In the genomic region with DNA sequence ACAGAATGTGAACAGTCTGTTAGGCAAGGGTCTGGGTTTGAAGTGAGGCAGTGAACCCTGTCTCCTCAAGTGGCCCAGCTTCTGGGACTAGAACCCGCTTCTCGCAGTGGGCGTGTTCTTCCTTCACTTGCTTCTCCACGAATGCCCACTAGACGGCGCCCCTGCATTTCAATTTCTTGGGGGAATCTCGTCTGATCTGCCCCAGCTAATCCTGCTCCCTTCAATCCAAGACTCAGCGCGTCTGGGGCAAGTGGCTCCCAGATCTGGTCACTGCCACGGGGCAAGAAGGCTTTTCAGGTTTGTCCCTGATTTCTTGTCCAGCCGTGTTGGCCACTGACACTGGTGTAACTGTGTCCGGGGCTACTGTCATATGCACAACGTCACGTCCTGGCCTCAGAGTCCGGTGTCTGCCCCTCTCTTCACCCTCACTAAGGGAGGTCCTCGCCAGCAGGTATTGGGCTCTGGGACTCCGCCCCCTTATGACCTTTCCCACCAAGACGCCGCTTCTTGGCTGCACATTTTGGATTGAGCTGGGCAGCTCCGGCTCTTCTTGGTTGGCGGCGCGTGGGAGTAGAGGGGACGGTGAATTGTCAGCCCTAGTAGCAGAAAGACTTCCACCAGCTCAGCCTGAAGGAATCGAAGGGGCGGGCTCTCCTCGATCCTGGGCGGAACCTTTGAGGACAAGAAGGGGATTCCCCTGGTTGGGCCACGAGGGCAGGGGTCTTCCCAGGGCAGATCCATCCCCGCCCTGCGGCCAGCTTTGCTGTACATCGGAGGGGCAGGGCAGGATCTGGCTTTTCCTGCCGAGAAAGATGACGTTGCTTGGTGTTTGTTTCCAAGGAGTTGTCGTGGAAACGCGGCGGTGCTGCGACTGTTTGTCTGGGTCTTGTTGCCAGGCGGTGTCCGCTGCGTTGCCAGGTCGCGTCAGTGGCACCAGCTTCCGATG, we compare ENCODE assay signal across 8 mouse cellular contexts. TPM values are rescaled to one million over a fixed set of nuclear protein-coding genes. Genes with fewer than 3 reads are reported as not detected.
DNase-seq lines count a peak whose midpoint lies in the region; ATAC-seq lines count a peak whose summit lies in the region.

Gene Crip1, plus strand, starts transcription at position 205 of the 946 bp plus-strand sequence.

- ATAC-seq in hematopoietic stem cell, adult 5-6 weeks (replicated peaks in 1 of 2; ENCODE audit: insufficient read depth in 1 of 2, low FRiP score in 2 of 2, low TSS enrichment in 1 of 2, low read depth in 1 of 2, poor library complexity in 2 of 2, severe bottlenecking in 2 of 2): peak; percentile 56 to 60

- DNase-seq in Muller cell, postnatal 12 days (ENCODE audit: inconsistent ontology term): peak; percentile 83
- DNase-seq in cerebellum, adult 9-11 months: peak; percentile 86
- DNase-seq in frontal cortex, adult 2 months (ENCODE audit: extremely low spot score in 1 of 2, low spot score in 1 of 2): peak in 1 of 2 experiments; percentile 92
- DNase-seq in layer of hippocampus, adult 9-11 months: peak; percentile 79
- DNase-seq in lung, postnatal 10 days: peak; percentile 96
- DNase-seq in ovary, postnatal 10 days (ENCODE audit: low spot score): peak; percentile 77
- DNase-seq in thymus, postnatal 10 days (ENCODE audit: low spot score in 2 of 2): peak; percentile 80 to 92

RNA-seq across cellular contexts. Expression of gene Crip1, which starts in this region (rescaled TPM):
- polyA plus RNA-seq in frontal cortex, adult 2 months (2012; rRNA removed): 87.6 and 94.9 TPM in 2 replicates
- total RNA-seq in hematopoietic stem cell, adult 5-6 weeks (2017): 222 and 411 TPM in 2 replicates
